Mouse (Mus musculus): ENCODE results near the gene Gm20388. TPM values are rescaled to one million over a fixed set of nuclear protein-coding genes. Genes with fewer than 3 reads are reported as not detected.

Gm20388 gene
- total RNA-seq, 2 experiments from 2014 or later, result 2.4 to 2.6 TPM

DNA sequence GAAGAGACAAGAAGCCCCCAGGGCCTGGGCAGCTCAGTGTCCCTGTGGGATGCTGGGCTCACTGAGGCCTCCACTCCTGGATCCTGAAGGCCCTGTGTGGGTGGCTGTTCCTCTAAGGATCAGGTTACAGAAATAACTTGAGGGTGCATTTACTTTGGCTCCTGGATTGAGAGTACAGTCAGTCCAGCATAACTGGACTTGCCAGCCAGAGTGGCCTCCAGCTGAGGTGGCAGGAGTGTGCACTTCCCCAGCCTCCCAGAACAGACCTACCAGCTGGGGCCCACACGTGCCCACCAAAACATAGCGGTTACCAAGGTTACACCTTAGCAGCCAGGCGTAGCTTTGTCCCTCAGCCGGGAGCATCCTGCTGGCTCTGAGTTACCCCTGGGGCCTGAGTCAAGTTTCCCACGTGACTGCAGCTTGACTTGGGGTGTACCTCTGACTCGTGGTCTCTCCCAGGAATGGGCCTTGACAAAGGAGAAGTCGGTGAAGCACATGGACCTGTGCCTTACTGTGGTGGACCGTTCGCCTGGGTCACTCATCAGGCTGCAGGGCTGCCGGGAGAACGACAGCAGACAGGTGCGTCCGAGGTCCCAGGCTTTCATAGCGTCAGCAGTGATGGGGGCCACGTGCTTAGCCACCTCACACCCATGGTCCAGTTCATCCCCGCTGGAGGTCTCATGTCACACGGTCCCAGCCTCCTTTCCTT lies 4429.9 kb downstream of the Gm20388 start:
- Histone ChIP-seq H3K4me3 (no peak overlapping the region), H3K27ac (no peak overlapping the region)
- no peak for TF ChIP-seq CTCF (IDR thresholded peaks at IDR 0.05)
- intact Hi-C loops (cut with DNase I), result no loop called here
- no peak for DNase-seq (ENCODE audit: extremely low spot score in 1 of 2, low spot score in 2 of 2)

DNA sequence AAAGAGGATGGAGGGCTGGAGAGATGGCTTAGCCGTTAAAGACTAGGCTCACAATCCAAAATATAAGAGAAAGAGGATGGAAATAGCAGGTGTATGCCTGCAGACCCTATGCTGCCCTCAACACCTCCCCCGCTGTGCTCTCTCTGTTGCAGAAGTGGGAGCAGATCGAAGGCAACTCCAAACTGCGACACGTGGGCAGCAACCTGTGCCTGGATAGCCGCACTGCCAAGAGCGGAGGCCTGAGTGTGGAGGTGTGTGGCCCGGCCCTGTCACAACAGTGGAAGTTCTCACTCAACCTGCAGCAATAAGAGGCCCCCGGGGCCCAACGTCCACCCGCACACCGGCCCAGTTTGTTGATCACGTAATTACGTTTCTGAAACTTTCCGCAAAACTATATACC lies 4432.5 kb downstream of the Gm20388 start:
- no peak for TF ChIP-seq CTCF (IDR thresholded peaks at IDR 0.05)
- DNase-seq (ENCODE audit: extremely low spot score in 1 of 2, low spot score in 2 of 2), result peak in 1 of 2 experiments; percentile 37
- Histone ChIP-seq H3K27ac (no peak overlapping the region), H3K4me3 (no peak overlapping the region)
- intact Hi-C loops (cut with DNase I), result no loop called here

DNA sequence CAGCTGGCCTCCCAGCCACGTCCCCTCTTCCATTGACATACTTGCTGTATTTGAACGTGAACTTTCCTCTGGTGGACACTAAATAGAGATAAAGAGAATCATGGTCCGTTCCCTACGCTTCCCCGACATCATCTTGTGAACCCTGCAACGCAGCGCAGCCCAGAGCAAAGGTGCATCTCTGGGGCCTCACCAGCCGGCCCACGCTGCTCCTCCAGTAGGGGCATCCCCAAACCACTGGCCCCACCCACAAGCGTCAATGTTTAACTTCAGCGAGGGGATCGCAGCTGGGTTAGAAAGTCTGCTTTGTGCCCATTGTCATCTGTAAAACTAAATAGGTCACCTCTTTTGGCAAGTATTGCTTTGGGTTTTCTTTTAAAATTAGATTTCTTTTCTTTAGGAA lies 4433.4 kb downstream of the Gm20388 start:
- intact Hi-C loops (cut with DNase I), result no loop called here
- Histone ChIP-seq H3K27ac (no peak overlapping the region), H3K4me3 (no peak overlapping the region)
- no peak for DNase-seq (ENCODE audit: extremely low spot score in 1 of 2, low spot score in 2 of 2)
- no peak for TF ChIP-seq CTCF (IDR thresholded peaks at IDR 0.05)

DNA sequence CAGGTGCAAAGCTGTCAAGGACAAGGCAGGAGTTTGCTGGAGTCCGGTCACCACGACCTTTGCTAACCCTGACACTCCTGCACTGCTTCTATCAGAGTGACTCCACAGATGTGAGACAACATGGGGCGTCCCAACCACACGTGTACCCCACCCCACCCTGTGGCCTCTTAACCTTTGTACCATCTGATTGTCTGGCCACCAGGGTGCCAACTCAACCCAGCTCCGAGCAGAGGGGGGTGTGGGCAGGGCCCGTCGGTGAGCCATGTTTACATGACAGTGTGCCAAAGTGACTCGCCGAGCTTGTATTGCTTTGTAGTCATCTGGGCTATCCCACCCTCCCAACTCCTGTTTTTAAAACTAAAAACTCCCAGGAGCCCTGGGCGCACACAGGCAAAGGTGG lies 4434.5 kb downstream of the Gm20388 start:
- no peak for TF ChIP-seq CTCF (IDR thresholded peaks at IDR 0.05)
- intact Hi-C loops (cut with DNase I), result loop anchor here (5.0 kb wide), 1 partner anchor 558 kb away; no protein-coding TSS in a partner anchor
- DNase-seq (ENCODE audit: extremely low spot score in 1 of 2, low spot score in 2 of 2), result no peak
- no peak overlapping the region for H3K27ac ChIP-seq
- no peak overlapping the region for H3K4me3 ChIP-seq

DNA sequence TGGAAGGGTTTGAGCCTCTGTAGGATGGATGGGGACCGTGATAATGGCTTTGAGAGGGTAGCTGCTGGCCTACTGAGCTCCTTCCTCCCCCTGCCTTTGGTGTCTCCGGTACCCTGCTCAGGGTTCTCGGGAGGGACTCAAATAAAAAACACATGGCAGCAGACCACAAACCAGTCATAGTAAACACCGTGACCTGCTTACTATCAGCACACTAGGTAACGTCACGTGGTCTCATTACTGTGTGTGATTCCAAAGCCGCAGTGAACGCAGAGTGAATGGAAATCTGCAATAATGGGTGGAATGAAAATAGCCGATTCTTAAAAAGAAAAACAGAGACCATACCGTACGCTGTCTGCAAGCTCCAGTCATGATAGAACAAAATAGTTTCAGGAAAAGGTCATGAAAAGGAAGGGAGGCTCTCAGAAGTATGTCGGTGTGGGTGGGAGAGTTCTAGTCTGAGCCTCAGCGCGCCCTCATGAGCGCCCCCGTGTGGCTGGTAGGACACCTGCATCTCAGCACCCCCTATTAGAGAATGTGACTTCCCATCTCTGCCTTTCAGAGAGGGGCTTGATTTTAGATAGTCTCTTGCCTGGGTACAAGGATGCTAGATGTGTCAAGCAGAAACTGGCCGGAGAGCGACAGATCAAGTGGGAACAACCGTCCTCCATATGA lies 4436.3 kb downstream of the Gm20388 start:
- Histone ChIP-seq H3K4me3 (no peak overlapping the region), H3K27ac (no peak overlapping the region)
- intact Hi-C loops (cut with DNase I), result loop anchor here (1.0 to 5.0 kb wide), 2 partner anchors 115 to 560 kb away; no protein-coding TSS in a partner anchor
- DNase-seq (ENCODE audit: extremely low spot score in 1 of 2, low spot score in 2 of 2), result peak; percentile 51 to 68
- TF ChIP-seq CTCF (IDR thresholded peaks at IDR 0.05), result peak; percentile 94

DNA sequence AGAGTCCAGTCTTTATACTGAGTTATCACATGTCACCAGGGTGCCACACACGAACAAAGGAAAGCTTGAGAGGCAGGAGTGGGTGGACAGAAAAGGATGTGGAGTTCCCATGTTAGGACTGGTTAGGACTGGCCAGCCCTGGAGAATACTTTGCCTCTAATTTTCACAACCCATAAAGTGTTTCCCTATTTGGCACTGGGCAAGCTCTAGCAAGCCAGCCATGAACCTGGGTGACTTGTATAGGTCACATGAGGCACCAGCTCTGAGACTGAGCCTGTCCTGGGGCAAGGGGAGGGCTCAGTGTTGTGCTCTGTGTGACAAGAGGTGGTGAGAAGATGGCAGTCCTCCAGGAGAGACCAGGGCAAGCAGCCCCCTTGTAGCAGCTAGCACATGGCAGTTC lies 4437.4 kb downstream of the Gm20388 start:
- Histone ChIP-seq H3K4me3 (no peak overlapping the region), H3K27ac (no peak overlapping the region)
- no peak for TF ChIP-seq CTCF (IDR thresholded peaks at IDR 0.05)
- intact Hi-C loops (cut with DNase I), result loop anchor here (2.0 to 5.0 kb wide), 2 partner anchors 423 to 561 kb away; no protein-coding TSS in a partner anchor
- no peak for DNase-seq (ENCODE audit: extremely low spot score in 1 of 2, low spot score in 2 of 2)

DNA sequence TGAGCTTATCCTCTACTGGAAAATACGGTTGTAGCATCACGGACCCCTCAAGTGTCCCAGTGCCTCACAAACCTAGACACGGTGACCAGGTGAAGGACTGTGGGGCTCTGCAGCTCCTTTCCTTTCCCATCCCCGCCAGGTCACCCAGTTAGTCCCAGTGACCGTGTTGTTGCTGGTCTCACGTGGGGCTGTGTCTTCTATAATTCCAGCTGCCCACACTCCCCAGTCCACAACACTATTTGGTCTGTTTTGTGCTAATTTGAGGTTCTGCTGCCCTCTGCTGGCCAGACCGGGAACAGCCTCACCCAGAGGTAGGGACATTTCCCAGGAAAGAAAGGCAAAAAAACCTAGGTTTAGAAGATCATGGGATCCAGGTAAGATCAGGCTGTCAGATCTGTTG lies 4439.0 kb downstream of the Gm20388 start:
- Histone ChIP-seq H3K4me3 (no peak overlapping the region), H3K27ac (no peak overlapping the region)
- intact Hi-C loops (cut with DNase I), result loop anchor here (1.0 to 5.0 kb wide), 3 partner anchors 297 to 562 kb away; no protein-coding TSS in a partner anchor
- TF ChIP-seq CTCF (IDR thresholded peaks at IDR 0.05), result peak; percentile 98
- peak; percentile 82 to 90 for DNase-seq (ENCODE audit: extremely low spot score in 1 of 2, low spot score in 2 of 2)

DNA sequence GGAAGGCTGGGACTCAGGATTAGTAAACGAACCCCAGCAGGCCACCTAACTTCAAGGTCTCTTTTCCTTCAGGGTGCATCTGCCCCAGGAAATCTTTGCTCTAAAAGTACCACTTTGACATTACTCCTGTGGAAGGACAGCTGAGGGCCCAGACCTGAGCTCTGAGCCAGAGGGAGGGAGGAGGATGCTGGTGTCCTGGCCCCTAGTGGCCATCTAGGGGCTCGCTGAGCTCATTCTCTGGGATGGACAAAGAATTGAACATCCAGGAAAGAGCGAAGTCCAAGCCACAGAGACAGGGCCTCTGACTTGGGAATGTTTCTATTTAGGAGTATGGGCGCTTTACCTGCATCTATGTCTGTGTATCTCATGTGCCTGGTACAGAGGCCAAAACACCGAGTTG lies 4441.0 kb downstream of the Gm20388 start:
- no peak for DNase-seq (ENCODE audit: extremely low spot score in 1 of 2, low spot score in 2 of 2)
- Histone ChIP-seq H3K27ac (no peak overlapping the region), H3K4me3 (no peak overlapping the region)
- TF ChIP-seq CTCF (IDR thresholded peaks at IDR 0.05), result peak; percentile 28
- intact Hi-C loops (cut with DNase I), result no loop called here

DNA sequence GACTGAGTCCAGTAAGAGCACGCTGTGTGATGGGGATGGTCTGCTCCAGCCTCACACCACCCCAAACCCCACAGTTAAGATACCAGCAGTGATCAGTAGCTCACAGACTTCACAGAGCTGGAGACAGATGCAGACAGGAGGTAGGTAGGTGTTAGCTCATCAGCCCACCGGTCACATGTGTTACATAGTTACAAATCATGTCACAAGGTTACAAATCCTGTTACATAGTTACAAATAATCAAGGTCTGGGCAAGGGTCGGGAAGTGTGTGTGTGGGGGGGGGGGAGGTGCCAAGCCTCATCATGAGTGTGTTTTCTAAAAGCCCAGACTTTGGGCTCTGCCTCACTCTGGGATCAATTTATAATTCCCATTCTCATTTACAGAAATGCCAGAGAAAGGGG lies 4450.3 kb downstream of the Gm20388 start:
- TF ChIP-seq CTCF (IDR thresholded peaks at IDR 0.05), result no peak

DNA sequence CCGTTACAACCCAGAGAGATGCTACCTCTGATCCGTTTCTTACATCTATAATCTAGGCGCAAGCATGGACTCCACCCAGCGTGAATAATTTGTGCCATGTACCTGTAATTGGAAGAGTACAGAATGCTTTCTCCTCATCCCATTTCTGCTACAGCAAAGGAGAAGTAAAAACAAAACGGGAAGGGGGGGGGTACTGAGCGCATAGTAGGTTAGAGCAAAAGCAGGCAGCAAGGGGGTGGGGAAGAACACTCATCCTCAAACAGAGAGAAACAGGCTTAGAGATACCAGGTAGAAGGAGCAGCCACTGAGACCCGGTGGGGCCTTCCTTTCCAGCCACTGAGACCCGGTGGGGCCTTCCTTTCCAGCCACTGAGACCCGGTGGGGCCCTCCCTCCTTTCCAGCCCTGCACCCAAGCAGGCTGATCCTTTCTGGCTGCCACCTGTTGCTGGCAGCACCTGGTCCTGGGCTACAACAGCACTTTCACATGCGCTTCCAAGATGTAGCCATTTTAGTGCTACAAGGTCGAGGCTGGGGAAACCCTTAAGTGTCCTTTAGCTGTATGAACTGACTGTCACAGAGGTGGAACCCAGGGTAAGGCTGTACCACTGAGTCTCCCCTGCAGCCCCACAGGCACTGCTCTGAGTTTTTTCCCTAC lies 4451.3 kb downstream of the Gm20388 start:
- DNase-seq (ENCODE audit: extremely low spot score in 1 of 2, low spot score in 2 of 2), result no peak

More for the DNA sequence above, 4450.3 kb downstream of the Gm20388 start:
- no peak for DNase-seq (ENCODE audit: extremely low spot score in 1 of 2, low spot score in 2 of 2)
- intact Hi-C loops (cut with DNase I), result no loop called here
- no peak overlapping the region for H3K27ac ChIP-seq
- no peak overlapping the region for H3K4me3 ChIP-seq

DNA sequence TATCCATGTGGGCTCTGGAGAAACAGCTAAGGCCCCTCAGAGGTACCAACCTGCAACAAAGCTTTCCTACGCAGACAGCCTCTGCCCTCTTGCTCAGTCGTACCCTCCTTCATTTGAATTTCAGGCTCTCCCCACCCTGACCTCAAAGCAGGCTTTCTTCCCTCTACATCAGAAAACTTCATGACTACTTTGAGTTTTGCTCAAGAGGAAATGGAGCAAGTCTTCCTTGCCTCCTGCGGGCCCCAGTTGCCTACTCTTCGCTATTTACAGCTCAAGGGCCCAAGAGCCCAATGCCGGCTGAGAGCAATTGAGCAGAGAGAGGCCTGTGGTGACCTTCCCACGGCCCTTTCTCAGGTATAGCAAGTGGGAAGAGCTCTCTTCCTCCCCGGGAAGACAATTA lies 4451.9 kb downstream of the Gm20388 start:
- Histone ChIP-seq H3K27ac (no peak overlapping the region), H3K4me3 (no peak overlapping the region)
- DNase-seq (ENCODE audit: extremely low spot score in 1 of 2, low spot score in 2 of 2), result no peak
- no peak for TF ChIP-seq CTCF (IDR thresholded peaks at IDR 0.05)
- intact Hi-C loops (cut with DNase I), result no loop called here

More for the DNA sequence above, 4451.3 kb downstream of the Gm20388 start:
- no peak overlapping the region for H3K27ac ChIP-seq
- no peak overlapping the region for H3K4me3 ChIP-seq
- no peak for TF ChIP-seq CTCF (IDR thresholded peaks at IDR 0.05)
- intact Hi-C loops (cut with DNase I), result no loop called here

DNA sequence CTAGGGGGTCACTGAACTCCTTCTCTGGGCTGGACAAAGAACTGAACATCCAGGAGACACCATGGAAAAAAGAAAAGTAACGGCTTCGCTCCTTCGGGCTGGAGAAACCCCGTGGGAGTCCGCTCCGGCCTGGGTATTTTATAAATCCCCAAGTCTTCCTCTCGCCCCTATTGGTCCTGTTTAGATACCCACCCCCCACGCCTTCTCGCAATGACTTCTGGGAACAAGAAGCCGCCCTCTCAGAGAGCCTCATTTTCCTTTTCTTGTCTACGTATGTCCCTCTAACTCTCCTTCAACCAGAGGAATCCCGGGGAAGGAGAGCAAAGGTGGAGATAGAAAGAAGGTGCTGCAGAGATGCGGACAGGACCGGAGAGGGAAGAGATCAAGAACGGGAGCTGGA lies 4452.7 kb downstream of the Gm20388 start:
- no peak overlapping the region for H3K27ac ChIP-seq
- TF ChIP-seq CTCF (IDR thresholded peaks at IDR 0.05), result no peak
- DNase-seq (ENCODE audit: extremely low spot score in 1 of 2, low spot score in 2 of 2), result no peak
- no peak overlapping the region for H3K4me3 ChIP-seq
- intact Hi-C loops (cut with DNase I), result no loop called here
